Mouse (Mus musculus) heart, postnatal 25 days (tissue): Measurements from ENCODE around the gene Isca1. TPM values are rescaled to one million over a fixed set of nuclear protein-coding genes. Genes with fewer than 3 reads are reported as not detected.
"Not testable (repeated sequence)": the region's sequence is repeated elsewhere in the genome, so short reads cannot be mapped to it uniquely, and the experiment has no call there.

Source experiments
- DNase-seq: peaks from one replicate; pipeline ENCODE4 v3.0.0; 2022; ENCODE audit warnings: low spot score
- intact Hi-C: fragments of 180-260 bp; cut with DNase I; formaldehyde crosslinking; loops from one replicate; pipeline ENCODE4 v1.15.1; 2025
- total RNA-seq, 2 experiments: library from RNA; stranded (reverse); gene quantifications; 2 replicates each; pipeline ENCODE4 v1.2.3; 2021

The Isca1 gene
- total RNA-seq, 2 experiments from 2014 or later, result 221 to 222 TPM

DNA sequence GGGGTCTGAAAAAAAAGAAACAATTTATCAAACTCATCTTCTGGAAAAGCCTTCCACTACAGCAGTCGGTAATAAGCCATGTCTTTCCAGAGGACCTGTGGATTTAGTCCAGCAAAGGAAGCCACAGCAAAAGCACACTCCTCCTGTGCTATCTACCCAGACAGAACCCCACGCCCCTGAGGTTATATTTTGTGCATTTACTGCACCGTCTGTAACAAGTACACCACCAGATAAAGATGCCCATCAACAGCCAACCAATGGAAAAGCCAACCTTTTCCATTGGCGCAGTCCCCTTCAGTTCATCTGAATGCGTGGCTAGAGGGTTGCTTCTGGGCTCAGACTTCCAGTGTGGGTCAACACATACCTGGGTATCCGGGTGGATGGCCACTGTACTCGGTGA lies 6.8 kb downstream of the Isca1 start:
- intact Hi-C loops, result no loop called here
- no peak for DNase-seq

DNA sequence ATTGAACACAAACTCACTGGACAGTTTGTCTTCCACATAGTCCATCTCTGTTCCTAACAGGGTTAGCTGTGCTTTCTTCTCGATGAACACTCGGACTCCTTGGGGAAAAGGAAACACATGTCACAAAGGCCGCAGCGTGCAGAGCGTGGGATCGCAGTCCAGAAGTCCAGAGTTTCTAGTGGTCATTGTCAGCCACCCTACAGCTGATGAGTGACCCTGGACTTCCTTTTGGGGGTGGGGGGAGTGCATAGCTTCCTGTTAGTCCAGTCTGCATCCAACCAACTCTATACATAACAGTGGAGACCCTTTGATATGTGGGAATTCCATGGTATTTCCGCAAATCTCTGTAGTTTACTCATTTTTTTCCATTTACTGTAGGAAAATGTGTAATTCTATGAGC lies 12.7 kb downstream of the Isca1 start:
- intact Hi-C loops, result no loop called here
- no peak for DNase-seq

DNA sequence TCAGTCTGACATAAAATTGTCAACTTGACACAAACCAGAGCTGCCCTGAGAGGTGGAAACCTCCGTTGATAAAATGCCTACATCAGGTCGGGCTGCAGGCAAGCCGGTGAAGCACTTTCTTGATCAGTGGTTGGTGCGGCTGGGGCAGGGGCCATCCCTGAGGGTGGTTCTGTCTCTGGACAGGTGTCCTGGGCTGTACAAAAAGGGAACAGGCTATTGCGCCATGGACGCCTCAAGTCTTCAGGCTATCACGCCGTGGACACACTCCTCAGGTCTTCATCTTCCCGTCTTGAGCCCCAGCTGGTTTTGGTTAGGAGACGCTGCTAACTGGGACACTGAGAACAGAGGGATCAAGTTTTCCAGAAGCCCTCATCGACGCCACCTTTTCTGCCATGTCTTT lies 19.3 kb downstream of the Isca1 start:
- no peak for DNase-seq
- intact Hi-C loops, result no loop called here

DNA sequence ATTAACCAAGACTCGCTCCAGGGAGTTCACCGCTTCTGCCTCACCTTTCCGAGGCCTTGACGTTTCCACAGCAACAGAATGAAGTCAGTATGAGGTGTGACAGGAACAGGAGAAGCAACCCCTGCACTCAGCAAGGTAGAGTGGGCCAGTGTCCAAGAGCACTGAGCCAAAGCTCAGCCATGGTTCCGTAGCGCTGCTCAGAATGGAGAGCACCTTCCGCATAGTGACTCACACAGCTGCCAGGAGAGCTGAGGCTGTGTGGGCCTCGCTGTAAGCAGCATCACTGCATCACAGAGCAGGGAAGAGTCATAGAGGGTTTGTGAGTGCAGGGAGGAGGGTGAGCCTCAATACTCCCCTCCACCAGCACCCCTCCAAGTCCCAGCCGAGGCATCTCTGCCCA lies 22.9 kb downstream of the Isca1 start, which contains the start of gene 1700014D04Rik:
Gene 1700014D04Rik (minus strand): TSS at position 42 of the 400 bp plus-strand sequence.
- intact Hi-C loops, result no loop called here
- DNase-seq, result no peak

DNA sequence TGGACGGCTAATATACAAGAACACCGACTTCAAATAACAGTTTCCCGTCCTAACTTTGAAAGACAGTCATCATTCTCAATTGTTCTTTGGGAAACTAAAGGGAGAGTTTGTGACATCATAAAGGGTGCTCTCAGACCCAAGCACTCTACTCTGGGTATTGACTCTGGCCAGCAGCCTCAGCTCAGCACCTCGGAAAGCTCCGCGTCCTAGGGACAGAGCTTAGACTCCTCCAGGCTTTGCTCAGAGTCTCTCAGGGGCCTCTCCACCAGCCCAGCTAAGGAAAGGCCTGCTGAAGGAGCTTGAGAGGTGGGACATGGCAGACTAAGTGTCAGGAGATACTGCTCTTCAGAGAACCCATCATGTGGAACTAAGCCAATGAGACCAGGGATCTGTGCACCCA lies 23.4 kb downstream of the Isca1 start:
- intact Hi-C loops, result no loop called here
- no peak for DNase-seq

DNA sequence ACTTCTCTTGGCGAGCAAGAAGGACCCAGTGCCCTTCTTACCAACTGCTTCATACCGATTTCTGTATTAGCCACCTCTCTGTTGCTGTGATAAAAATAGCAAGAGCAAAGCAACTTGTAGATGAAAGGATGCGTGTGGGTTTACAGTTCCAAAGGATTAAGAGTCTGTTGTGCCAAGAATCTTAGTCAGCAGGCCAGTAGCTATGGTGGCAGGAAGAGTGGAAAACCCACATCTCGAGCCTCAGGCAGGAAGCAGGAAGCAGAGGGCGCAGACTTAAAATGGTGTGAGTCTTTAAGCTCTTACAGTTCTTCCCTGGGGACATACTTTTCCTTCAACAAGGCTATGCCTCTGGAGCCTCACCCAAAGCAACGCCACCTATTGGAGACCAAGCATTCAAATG lies 24.1 kb downstream of the Isca1 start:
- intact Hi-C loops, result no loop called here
- DNase-seq, result no peak

DNA sequence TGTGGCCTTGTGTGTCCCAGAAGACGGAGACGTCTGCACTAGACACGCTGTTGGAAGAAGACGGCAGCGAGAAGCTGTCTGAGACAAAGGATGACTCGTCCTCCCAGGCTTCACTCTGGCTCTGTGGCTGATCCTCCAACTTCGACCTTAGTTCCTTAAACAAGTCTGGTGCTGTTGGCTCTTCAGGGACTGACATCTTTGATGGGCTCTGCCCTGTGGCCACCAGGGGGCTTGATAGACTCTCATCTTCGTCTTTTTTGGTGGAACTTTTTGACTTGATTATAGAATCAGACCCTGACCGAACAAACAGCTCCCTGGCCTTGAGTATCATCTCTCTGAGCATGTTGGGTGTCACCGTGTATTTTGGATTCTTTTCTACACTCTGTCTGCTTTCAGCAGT lies 27.9 kb downstream of the Isca1 start:
- intact Hi-C loops, result no loop called here
- no peak for DNase-seq

DNA sequence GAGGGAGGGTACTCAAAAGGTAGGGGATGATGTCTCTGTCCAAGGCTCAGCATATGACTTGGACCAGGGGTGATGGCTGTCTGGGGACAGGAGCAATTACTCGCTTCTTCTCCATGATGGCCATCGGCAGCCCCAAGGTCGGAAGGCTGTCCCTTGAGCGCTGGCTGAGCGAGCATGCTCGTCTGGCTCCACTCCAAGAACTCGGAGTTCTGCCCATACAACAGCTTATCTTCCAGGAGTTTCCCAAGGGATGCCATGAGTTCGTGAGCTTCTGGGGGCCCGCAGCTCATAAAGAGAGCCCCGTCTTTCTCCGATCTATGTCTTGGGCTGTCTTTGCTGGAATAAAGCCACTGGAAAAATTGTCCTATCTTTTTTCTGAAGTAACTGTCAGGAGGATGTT lies 28.5 kb downstream of the Isca1 start:
- DNase-seq, result peak; percentile 22
- intact Hi-C loops, result no loop called here

DNA sequence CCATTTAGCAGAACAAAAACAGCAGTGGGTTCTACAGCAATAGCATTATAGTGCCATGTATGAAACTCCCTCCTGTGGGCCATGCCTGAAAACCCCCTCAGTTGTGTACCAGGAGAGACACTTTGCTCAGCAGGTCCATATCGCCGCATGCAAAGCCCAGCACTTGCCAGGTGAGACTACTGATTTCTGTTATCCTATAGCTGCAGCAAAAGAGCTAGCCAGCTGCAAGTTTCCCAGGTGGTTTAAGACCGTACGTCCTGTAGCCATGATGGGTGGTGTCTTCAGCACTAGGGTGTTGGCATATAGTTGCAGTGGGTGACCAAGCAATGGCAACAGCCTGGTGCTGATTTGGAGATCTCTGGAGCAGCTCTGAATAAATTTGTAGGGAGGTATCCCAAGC lies 30.2 kb downstream of the Isca1 start:
- no peak for DNase-seq
- intact Hi-C loops, result loop anchor here (10.0 kb wide), 1 partner anchor 1105 kb away; no protein-coding TSS in a partner anchor

DNA sequence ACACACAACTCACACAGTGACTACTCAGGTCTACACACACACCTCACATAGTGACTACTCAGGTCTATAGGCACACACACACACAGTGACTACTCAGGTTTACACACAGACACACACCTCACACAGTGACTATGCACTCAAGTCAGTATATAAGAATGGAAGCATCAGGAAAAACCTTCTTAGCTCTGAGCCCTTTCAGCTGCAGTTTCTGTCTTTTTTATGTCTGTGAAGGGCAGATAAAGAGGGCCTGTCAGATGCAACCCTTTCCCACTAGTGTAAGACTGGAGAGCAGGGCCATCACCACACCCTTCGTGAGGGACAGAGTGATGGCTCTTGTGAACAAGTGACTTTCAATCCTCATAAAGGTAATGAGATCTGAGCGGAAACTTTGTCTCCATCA lies 31.2 kb downstream of the Isca1 start:
- no peak for DNase-seq
- intact Hi-C loops, result loop anchor here (10.0 kb wide), 1 partner anchor 1104 kb away; no protein-coding TSS in a partner anchor

DNA sequence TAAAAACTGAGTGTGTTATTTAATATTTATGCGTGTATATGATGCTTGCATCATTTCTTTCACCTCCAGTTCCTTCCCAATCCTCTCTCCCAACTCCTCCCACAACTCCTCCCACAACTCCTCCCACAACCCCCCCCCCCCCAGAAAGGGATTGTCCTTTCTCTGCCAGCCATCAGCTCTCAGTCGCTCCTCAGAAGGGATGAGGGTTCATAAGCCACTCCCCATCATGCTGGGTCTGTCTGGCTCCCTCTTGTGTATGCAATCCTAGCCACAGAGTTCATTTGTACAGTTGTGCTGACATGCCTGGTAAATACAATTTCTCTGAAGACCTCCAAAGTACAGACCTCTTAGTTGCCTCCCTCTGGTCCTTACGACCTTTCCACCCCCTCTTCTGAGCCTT lies 34.4 kb downstream of the Isca1 start:
- intact Hi-C loops, result loop anchor here (10.0 kb wide), 1 partner anchor 1100 kb away; no protein-coding TSS in a partner anchor
- DNase-seq, result no peak

DNA sequence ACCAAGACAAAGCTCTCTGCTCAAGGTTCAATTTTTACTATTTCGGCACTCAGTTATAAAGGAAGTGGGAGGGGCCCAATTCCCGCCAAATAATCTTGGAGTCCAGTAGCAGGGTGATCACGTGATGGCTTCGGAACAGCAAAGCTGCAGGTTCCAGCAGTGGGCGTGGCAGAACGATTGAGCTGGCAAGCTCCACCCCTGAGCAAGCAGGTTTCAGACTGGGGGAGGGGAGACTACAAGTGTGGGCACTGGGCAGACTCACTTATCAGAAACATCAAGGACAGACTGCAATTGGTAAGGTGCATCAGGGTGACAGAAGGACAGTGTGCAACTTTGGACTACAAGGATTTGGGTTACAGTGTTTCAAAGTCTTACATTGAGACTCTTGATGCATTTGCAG lies 35.3 kb downstream of the Isca1 start:
- intact Hi-C loops, result loop anchor here (10.0 kb wide), 1 partner anchor 1100 kb away; no protein-coding TSS in a partner anchor
- not testable (repeated sequence) for DNase-seq

DNA sequence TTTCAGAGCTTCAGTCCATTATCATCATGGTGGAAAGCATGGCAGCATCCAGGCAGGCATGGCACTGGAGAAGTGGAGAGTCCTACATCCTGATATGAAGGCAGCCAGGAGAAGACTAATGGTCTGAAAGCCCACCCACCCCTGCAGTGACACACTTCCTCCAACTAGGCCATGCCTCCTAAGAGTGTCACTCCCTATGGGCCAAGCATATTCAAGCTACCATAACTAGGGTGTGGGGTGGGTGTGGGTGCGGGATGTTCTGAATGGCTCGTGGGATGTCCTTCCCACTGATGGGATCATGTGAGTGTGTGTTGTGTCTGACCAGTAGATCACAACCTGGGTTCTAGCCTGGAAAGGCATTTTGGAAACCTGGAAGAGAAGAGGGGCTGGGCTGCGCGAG lies 35.7 kb downstream of the Isca1 start:
- intact Hi-C loops, result loop anchor here (10.0 kb wide), 1 partner anchor 1099 kb away; no protein-coding TSS in a partner anchor
- DNase-seq, result no peak

DNA sequence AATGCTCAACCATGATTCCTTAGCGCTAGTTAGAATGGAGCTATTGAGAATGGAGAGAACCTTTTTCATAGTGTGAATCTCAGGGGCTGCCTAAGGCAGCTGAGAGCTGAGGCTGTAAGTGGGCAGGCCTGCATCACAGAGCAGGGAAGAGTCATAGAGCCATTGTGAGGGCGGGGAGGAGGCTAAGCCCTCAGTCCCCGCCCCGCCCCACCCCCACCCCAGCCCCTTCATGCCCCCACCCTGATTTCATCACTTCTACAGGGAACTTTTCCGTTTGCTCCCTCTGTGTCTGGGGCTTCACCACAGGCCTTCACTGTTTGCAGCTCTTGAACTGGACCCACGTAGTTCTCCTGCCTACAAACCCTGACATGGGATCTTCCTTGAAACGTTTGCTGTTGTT lies 38.0 kb downstream of the Isca1 start, which contains the start of gene Spata31d1d:
Gene Spata31d1d (minus strand): TSS at position 101 of the 400 bp plus-strand sequence.
- intact Hi-C loops, result loop anchor here (10.0 kb wide), 1 partner anchor 1097 kb away; no protein-coding TSS in a partner anchor
- DNase-seq, result no peak

DNA sequence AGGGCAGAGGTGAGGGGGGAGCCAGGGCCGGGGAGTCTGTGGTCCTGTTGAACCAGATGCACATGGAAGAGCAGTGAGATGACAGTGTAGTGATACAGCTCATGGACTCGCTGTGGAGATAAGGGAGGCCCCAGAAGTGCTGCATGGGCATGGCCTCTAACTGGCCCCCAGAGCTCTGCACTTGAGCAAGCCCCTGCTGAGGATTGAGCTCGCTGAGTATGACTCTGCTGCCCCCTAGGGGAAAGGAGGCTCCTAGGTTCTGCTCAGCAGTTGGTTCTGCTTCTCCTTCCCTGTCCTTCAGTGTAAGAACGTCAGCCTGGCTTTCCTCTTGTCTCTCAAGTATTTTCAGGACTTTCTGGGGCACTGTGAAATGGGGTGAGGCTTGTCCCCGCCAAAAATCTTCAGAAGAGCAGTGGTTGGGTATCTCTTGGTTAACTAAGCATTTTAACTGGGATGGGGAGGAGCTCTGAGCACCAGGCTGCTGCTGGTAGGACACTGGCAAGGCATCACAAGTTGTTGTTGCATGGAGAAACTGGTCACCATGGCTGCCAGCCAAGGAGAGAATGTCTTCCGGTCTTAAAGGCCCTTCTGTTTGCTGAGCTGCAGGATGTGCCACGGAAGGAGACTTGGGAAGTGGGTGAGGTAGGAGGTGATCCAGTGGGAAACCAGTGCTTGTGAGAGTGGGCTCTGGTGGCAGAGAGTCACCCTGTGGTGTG lies 41.1 kb downstream of the Isca1 start:
- intact Hi-C loops, result loop anchor here (2.0 to 5.0 kb wide), 3 partner anchors 36 to 211 kb away; partner anchors contain the start of gene 4921517D22Rik

DNA sequence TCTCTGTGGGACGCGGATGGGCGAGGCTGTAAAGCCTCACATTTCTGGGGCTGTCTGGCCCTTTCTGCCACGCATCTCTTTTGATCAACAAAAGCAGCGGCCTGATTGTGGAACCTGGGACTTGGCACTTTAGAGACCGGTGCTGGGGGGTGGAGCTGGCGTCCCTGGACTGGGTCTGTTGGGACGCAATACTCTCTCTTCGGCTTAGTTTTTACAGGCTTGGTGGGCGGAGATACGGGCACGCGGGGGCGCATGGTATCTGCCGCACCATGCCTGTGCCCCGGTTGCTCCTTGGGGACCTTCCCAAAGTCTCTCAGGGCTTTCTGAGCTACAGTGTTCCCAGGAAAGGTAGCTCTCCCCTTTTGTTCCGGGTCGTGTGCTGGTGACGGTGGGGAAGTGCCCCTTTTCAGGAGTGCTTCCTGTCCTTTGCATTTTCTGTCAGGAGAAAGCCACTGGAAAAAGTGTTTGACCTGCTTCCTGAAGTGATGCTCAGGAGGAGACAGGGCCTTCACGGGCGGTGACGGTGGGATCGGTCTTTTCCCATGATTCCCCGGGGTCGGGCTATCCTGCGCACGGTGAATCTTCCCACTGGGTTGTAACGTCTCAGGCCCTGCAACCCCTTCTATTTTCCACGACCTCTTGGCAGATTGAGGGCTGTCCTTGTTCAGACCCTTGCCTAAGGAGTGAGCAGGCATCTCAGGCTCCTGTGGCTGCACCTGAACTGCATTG lies 43.3 kb downstream of the Isca1 start:
- intact Hi-C loops, result loop anchor here (5.0 kb wide), 2 partner anchors 34 to 209 kb away; partner anchors contain the start of gene 4921517D22Rik
- DNase-seq, result no peak

More for the DNA sequence above, 41.1 kb downstream of the Isca1 start:
- DNase-seq, result peak; percentile 48

DNA sequence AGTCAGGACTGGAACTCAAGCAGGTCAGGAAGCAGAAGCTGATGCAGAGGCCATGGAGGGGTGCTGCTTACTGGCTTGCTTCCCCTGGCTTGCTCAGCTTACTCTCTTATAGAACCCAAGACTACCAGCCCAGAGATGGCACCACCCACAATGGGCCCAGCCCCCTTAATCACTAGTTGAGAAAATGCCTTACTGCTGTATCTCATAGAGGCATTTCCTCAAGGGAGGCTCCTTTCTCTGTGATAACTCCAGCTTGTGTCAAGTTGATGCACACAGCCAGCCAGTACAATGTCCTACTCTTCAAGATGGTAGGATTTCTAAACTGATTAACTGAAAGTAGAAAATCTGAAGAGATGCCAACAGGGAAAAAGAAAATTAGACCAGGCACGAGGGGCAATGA lies 47.5 kb downstream of the Isca1 start:
- intact Hi-C loops, DNase-seq: not testable (repeated sequence)

DNA sequence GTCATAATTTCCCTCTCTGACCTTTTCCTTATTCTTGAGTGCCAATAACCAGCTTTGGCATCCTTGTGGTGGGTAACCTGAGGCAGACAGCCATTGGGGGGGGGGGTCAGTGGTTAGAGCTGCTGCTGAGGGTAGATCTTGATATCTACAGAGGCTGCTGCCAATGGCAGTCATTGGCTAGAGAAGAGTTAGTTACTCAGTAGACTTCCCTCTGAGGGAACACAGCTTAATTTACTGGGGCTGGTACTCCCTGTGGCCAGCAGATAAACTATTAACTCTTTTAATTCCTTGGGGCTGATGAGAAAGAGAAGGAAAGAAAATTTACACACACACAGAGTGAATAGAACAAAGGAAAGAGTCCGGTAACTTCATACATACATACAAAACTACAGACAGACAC lies 50.1 kb downstream of the Isca1 start:
- intact Hi-C loops, result no loop called here
- no peak for DNase-seq

DNA sequence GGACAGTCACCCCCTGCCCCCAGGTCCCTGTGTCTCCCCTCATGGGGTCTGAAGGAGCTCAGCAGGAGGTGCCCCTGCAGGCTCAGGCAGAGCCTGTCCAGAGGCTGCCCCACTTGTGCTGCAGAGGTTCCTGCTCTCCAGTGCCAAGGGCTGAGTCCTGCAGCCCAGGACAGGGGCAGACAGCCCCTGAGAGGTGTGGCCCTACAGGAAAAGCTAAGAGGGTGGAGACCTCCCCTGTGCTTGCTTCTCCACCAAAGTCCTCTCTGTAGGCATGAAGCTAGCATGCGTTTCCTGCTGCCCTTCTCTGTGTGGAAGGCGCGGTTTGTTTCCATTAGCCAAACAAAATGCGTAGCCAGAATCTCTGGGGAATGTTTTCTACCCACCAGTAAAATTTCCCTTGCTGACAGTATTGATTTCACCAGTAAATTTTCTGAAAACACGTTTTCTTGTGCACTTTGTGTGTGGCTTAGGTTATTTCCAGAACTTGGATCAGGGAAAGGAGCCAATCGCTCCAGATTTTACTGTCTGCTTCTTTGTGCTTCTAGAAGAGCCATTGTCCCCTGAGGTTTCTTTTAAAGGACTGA lies 50.7 kb downstream of the Isca1 start:
- peak; percentile 27 for DNase-seq
- intact Hi-C loops, result not testable (repeated sequence)

DNA sequence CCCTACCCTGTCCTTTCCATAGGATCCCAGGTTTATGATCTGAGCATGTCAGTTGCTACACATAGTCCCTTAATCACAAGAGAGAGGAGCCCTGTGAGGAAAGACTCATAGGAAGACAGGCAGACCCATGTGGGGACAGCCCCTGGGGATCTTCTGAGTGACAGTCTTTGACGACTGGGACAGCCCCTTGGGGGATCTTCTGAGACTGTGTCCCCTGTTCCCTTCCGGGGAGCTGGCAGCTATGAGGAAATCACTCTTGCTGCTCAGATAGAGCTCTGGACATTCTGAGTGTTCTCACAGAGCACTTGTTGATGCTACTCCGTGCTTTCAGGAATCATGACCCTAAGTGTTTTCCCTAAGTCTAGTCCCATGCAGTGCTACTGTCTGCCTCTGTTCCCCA lies 55.9 kb downstream of the Isca1 start:
- intact Hi-C loops, result no loop called here
- no peak for DNase-seq
